Mouse (Mus musculus): ENCODE measurements around the gene Arhgdib.

DNA sequence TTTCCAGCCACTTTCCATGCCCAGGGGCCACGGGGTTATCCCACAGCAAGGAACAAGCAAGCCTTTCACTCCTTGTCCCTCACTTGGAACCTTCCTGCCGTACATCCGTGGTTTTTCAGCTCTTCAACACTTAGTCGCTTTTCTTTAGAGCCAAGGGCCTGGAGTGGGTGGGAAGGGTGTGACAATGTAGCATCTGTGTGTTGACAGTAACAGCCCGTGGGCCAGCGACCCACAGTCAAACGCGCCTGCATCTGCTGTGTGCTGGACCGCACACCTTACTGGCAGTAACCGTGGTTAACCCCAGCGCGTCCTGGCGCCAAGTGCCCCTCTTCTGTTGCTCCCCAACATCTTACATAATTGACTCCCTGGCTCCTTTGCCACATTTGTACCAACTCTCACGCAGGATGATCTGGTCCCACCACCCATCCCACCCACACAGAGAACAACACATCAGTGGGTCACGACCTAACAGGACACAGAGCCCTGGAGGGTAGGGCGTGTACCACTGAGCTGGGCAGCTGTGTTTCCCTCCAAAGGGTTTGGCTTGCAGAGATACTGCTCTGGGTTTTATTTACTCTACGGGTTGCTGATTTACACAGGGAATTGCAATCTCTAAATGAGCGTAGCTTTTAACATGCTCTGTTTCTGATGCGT, 35.3 kb downstream of the Arhgdib start:
- TF ChIP-seq CTCF (IDR thresholded peaks at IDR 0.05; ENCODE audit: extremely low read depth, insufficient read depth, low read length) (no peak), POLR2A (IDR thresholded peaks at IDR 0.05; ENCODE audit: extremely low read depth, insufficient read depth, low read length) (no peak)
